Mouse (Mus musculus) olfactory bulb, adult 2 months (tissue): ENCODE measurements around the gene Catsper4. TPM values are rescaled to one million over a fixed set of nuclear protein-coding genes. Genes with fewer than 3 reads are reported as not detected.

ENCODE experiments used
- H3K27ac ChIP-seq: fragments of 200-500 bp; 2 replicates; pipeline ENCODE4 v1.5.1; 2012; ENCODE audit warnings: low read depth, low read length; ENCODE audit not compliant: insufficient read depth
- H3K4me1 ChIP-seq: fragments of 200-500 bp; 2 replicates; pipeline ENCODE4 v1.6.1; 2012; ENCODE audit warnings: low read length; ENCODE audit not compliant: control insufficient read depth, insufficient read depth
- H3K4me3 ChIP-seq: fragments of 200-500 bp; 2 replicates; pipeline ENCODE4 v1.5.1; 2012; ENCODE audit warnings: mild to moderate bottlenecking, low read depth, low read length, moderate library complexity; ENCODE audit not compliant: insufficient read depth
- CTCF ChIP-seq: fragments of 200-500 bp; IDR thresholded peaks from 2 replicates; pipeline ENCODE4 v1.5.1; 2012; ENCODE audit warnings: low read depth, mild to moderate bottlenecking, low read length, moderate library complexity; ENCODE audit not compliant: insufficient read depth
- POLR2A ChIP-seq: fragments of 200-500 bp; IDR thresholded peaks from 2 replicates; pipeline ENCODE4 v1.6.1; 2012; ENCODE audit warnings: mild to moderate bottlenecking, low read depth, low read length, moderate library complexity; ENCODE audit not compliant: insufficient read depth
- WGBS: fragments of 180-500 bp; shearing (Covaris S2); methylation state at CpG from one replicate; pipeline ENCODE4 v1.1.7; 2018; 5-methylcytosine and 5-hydroxymethylcytosine counted together
- polyA plus RNA-seq: library from polyadenylated mRNA; stranded (reverse); fragments of >200 nt; gene quantifications from 2 replicates; pipeline ENCODE4 v1.2.4, GENCODE M21; 2012; ENCODE audit warnings: low replicate concordance; ENCODE audit not compliant: missing spikeins, insufficient read depth, insufficient read length

Gene Catsper4
- polyA plus RNA-seq, 1 experiment, result not detected

DNA sequence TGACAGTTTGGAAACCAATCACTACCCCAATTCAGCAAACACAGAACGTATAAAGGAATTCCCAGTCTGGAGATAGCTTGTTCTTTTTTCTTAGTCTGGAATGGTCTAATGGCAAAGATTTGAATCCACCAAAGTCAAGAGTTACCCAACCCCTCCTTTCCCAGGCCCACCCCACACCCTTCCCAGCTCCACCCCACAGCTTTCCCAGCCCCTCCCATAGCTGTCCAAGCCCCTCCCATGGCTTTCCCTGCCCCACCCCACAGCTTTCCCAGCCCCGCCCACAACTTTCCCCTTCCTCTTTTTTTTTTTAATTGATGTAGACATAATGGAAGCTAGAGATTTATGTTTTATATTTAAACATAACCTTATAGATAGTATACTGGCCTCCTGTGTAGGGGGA, 27.8 kb downstream of the Catsper4 start:
- TF ChIP-seq POLR2A (no peak), CTCF (no peak)
- Histone ChIP-seq H3K4me3 (no peak overlapping the region), H3K4me1 (no peaks in the 10 kb centered on the region), H3K27ac (no peak overlapping the region)
- 75% methylated on average over 2 of the region's 2 CpGs for WGBS

DNA sequence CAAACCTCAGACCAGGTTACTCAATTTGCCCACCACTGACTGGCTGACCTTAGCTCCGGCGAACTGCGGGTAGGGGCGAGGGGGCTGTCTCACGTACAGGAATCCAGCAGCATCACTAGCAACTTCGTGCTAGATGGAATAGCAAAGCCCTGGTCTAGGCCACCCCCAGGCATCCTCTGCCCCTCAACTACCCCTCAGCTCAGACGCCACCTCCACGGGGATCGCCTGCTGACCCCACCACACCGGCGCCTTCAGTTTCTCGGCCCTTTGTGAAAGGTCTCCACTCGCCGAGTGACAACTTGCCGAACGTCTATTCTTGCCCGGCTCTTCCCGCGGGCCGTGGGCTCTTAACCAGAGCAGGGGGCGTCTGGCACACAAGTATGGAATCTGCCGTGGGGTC, 40.9 kb downstream of the Catsper4 start:
- Histone ChIP-seq H3K27ac (no peak overlapping the region), H3K4me3 (peak overlapping the region; percentile 84), H3K4me1 (peaks cover 9% of the 10 kb centered on the region)
- under 1% methylated on average over 22 of the region's 22 CpGs for WGBS
- TF ChIP-seq CTCF (no peak), POLR2A (no peak)

DNA sequence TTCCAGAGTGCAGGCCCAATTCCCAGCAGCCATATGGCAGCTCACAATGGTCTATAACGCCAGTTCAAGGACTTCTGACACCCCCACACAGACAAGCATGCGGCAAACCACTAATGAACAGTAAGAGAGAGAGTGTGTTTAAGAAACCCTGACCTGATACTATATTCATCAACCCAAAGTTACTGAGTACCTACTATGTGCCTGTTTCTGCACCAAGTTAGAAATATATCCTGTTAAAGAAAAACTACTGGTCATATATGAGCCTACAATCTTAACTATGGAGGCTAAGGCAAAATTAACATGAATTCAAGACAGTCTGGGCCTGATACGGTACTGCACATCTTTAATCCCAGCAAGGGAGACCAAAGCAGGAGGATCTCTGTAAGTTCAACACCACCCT, 41.6 kb downstream of the Catsper4 start:
- WGBS, result 72% methylated on average over 3 of the region's 3 CpGs
- no peak overlapping the region for H3K4me3 ChIP-seq

DNA sequence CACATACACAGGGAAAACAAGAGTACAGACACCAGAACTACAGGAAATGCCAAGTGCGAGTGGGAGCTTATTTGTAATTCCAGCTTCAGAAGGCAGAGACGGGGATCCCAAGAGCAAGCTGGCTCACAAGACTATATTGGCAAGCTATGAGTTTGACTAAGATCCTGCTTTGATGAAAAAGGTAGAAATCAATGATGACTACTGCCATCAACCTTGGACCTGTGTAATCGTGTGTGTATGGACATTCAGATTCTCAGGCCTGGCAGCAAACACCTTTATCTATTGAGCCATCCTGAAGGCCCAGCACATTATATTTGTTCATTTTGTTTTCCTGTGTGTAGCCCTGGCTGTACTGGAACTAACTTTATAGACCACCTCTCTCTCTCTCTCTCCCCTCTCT, 43.5 kb downstream of the Catsper4 start:
- TF ChIP-seq POLR2A, result no peak
- no peak for TF ChIP-seq CTCF
- H3K4me1 ChIP-seq, result peaks cover 9% of the 10 kb centered on the region
- no peak overlapping the region for H3K27ac ChIP-seq
- H3K4me3 ChIP-seq, result no peak overlapping the region
- 81% methylated on average over 3 of the region's 3 CpGs for WGBS

More for the DNA sequence above, 41.6 kb downstream of the Catsper4 start:
- Histone ChIP-seq H3K27ac (no peak overlapping the region), H3K4me1 (peaks cover 9% of the 10 kb centered on the region)
- TF ChIP-seq POLR2A (no peak), CTCF (no peak)

DNA sequence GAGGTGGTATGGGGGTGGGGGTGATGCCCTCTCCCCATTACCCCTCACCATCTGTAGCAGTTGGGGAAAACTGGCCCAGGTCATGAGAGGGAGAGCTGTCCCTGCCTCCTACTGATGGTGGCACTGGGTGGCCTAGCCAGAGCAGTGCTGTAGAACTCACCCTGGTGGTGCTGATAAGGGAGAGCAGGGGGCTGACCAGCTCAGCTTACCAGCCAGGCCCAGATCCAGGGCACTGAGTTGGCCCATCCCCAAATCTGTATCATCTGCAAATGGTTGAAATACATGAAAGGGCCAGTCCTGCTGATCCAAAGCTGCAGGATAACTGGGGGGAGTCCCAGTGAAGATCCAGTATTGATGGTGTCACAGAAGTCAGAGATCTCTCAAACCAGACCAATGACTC, 45.4 kb downstream of the Catsper4 start:
- no peak overlapping the region for H3K4me3 ChIP-seq
- H3K27ac ChIP-seq, result no peak overlapping the region
- TF ChIP-seq POLR2A, result no peak
- no peak for TF ChIP-seq CTCF
- H3K4me1 ChIP-seq, result peaks cover 9% of the 10 kb centered on the region

DNA sequence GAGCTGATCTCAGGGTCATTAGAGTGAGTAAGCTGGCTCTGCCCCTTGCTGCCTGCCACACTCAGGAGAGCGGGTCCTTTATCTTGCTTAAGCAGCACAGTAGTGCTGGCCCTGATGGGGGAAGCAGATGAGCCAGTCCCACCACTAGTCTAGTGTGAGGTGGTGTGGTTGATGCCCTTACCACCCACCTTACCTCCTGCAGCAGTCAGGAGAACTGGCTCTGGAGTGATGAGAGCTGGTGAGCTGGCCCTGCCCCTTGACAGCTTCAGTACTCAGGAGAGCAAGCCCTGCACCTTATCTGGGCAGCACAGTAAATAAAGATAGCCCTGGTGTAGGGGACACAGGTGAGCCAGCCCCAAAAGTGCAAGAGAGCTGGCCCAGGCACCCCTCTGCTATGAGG, 46.1 kb downstream of the Catsper4 start:
- peaks cover 7% of the 10 kb centered on the region for H3K4me1 ChIP-seq
- TF ChIP-seq POLR2A (no peak), CTCF (no peak)
- H3K27ac ChIP-seq, result no peak overlapping the region
- WGBS, result 100% methylated on average over 1 of the region's 1 CpGs
- H3K4me3 ChIP-seq, result no peak overlapping the region

DNA sequence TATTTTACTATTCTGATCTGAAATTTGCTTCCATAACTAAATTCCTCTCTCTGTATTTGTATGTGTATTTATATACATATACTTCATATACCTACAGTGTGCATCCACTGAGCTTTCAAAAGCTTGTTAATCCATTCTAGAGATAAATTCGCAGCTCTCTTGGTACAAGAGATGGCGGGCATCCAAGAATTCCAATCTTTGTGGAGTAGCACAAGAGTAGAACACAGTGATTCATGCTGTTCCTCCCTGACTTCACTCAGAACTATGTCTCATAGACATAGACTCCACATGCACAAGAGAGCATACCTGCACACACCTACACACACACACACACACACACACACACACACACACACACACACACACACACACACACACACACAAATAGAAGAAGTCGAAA, 54.8 kb downstream of the Catsper4 start:
- H3K27ac ChIP-seq, result no peak overlapping the region
- H3K4me3 ChIP-seq, result no peak overlapping the region
- no peak for TF ChIP-seq POLR2A
- WGBS, result 48% methylated on average over 3 of the region's 3 CpGs
- no peaks in the 10 kb centered on the region for H3K4me1 ChIP-seq

DNA sequence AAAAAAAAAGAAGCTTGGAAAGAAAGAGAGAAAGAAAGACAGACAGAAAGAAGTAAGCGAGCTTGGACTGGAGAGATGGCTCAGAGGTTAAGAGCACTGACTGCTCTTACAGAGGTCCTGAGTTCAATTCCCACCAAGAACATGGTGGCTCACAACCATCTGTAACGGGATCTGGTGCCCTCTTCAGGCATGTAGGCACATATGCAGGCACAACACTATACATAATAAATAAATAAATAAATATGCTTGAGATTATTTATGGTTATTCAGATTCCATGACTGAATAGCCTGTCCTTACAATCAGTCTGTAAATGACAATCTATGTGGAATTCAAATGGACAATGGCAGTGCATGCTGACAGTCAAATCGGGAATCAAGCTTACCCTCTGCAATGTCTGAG, 60.3 kb downstream of the Catsper4 start:
- H3K4me3 ChIP-seq, result no peak overlapping the region
- H3K4me1 ChIP-seq, result no peaks in the 10 kb centered on the region
- TF ChIP-seq POLR2A (no peak), CTCF (no peak)
- WGBS, result 93% methylated on average over 3 of the region's 3 CpGs
- no peak overlapping the region for H3K27ac ChIP-seq

DNA sequence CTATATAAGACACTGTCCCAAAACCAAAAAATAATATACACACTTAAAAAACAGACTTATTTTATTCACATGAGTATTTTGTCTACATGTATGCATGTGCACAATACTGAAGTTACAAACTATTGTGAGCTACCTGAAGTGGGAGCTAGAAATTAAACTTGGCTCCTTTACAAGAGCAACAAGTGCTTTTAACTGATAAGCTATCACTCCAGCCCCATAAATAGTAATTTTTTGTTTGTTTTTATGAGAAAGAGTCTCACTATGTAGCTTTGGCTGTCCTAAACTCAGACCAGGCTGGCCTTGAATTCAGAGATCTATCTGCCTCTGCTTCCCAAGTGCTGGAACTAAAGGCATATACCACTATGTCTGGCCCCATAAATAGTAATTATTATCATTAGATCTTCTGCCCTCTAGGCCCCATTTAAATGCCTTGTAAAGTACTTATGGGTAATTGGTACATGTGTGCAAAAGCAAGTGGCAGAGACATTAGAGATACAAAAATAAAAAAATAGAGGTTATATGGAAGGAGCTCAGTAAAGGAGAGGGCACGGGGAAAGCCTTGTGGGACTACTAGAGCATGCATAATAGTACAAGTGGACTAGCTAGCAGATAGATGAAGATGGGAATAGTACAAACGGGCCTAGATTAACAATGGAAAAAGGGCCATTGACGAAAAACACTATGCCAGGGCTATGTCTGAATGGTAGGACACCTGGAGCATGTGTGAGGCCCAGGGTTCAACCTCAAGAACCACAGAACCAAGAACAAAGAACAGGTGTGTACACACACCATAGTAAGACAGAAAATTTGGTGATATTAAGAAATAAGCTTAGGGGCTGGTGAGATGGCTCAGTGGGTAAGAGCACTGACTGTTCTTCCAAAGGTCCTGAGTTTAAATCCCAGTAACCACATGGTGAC, 61.4 kb downstream of the Catsper4 start:
- no peak overlapping the region for H3K4me3 ChIP-seq
- H3K27ac ChIP-seq, result no peak overlapping the region
- H3K4me1 ChIP-seq, result no peaks in the 10 kb centered on the region
- WGBS, result 83% methylated on average over 3 of the region's 3 CpGs
- TF ChIP-seq CTCF, result no peak
- no peak for TF ChIP-seq POLR2A
